Mouse (Mus musculus) embryo, embryonic 9.5 days (tissue): ENCODE measurements around the gene A1cf.

Experiments
- DNase-seq: peaks from one replicate; pipeline ENCODE4 v3.0.0-alpha.2; 2017; ENCODE audit errors: extremely low spot score

Gene A1cf

GRCm38 (mm10) chr19:31953799-31954198, 85.2 kb downstream of the A1cf start:
- DNase-seq: no peak

GRCm38 (mm10) chr19:31954267-31954666, 85.7 kb downstream of the A1cf start:
- no peak for DNase-seq

DNA sequence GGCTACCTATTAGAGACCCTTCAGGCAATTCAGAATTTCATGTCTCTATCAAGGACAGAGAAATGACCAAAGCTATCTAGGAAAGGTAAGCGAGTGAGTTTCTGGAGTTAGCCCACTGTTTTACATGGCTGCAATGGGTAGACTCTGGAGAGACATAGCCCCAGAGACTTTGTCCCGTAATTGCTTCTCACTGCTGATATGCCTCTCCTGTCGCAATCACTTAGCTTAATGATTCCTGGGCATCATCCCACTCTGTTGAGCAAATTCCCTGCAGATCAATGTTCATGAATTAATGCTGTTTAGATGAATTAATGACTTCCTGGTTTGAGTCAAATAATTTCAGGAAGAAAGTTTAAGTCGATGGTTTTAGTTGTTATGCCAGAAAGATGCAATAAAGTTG, 86.1 kb downstream of the A1cf start:
- DNase-seq: no peak

- DNase-seq: no peak
Measured at GRCm38 (mm10) chr19:31956359-31956758, 87.8 kb downstream of the A1cf start.

- no peak for DNase-seq
Measured at GRCm38 (mm10) chr19:31960434-31960833, 91.9 kb downstream of the A1cf start.

GRCm38 (mm10) chr19:31963147-31963546, 94.6 kb downstream of the A1cf start:
- no peak for DNase-seq

GRCm38 (mm10) chr19:31967933-31968532, 99.5 kb downstream of the A1cf start:
- DNase-seq: no peak

- no peak for DNase-seq
Measured at GRCm38 (mm10) chr19:31971405-31971804, 102.8 kb downstream of the A1cf start.

GRCm38 (mm10) chr19:31971998-31972397, 103.4 kb downstream of the A1cf start:
- peak; percentile 81 for DNase-seq

- DNase-seq: no peak
Measured at GRCm38 (mm10) chr19:31975882-31976281, 107.3 kb downstream of the A1cf start.

DNA sequence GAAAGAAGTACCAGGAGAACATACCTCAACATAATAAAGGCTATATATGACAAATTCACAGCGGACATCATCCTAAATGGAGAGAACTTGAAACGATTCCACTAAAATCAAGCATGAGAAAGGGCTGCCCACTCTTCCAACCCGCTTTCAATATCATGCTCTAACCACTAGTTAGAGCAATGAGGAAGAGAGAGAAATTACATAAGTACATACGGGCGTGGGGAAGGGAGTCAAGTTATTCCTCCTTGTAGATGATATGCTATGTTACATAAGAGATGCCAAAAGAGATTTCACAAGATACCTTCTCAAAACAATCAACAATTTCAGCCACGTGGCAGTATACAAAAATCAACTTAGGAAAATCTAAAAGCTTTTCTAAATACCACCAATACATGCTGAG, 122.5 kb downstream of the A1cf start:
- no peak for DNase-seq

DNA sequence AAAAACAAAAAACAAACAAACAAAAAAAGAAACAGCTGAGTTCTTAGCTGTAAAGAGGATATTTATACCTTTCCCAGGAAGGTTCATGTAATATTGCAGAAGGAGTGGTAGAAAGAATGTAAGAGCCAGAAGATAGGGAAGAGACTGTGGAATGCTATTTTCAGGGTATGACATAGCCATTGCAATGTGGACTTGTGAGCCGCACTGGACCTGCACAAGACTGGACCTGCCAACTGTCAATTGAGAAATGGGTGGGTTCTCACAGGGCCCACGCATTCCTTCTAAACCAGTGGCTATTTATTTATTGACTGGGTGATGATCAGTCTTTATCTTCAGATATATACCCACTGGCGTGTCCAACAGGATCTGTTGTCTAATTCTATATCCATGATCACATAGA, 128.4 kb downstream of the A1cf start:
- DNase-seq: no peak
